ENCODE assay signal across 7 mouse cellular contexts in the genomic region with DNA sequence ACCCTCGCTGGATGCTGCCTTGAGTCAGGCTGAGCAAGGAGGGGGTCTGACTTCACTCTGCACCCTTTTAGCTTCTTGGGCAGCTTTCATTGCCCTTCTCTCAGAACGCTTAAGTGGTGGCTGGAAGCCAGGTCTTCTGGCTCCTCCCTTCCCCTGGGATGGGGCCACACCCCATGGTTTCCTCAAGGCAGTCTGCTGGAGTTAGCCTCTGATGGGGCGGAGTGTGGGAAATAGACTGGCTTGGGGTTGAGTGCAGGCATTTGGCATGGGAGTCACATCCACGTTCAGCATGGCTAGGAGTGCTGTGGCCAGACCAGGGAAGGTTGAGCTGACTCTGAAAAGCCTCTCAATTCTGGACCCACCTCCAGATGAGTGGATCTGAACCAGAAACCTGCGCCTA. TPM values are rescaled to one million over a fixed set of nuclear protein-coding genes. Genes with fewer than 3 reads are reported as not detected.
A peak's percentile ranks its signal among the peaks of the same experiment; 100 is the strongest.
DNase-seq lines count a peak whose midpoint lies in the region; ATAC-seq and TF ChIP-seq lines count a peak whose summit lies in the region.

No protein-coding gene starts in this region.

- DNase-seq in midbrain, embryonic 11.5 days (ENCODE audit: low spot score, missing footprints) = no peak
- DNase-seq in testis, postnatal 10 days (ENCODE audit: low spot score) = no peak

- no peak for ATAC-seq in midbrain, embryonic 12.5 days (ENCODE audit: low FRiP score, low read depth)
- no peak for ATAC-seq in midbrain, embryonic 11.5 days (ENCODE audit: low FRiP score)
- no peak for ATAC-seq in forebrain, embryonic 16.5 days
- ATAC-seq in intestine, embryonic 15.5 days = peak; percentile 60
- no peak for ATAC-seq in CD4-positive, CD25-positive, alpha-beta regulatory T cell, adult 4 months

- no peak overlapping the region for H3K9ac ChIP-seq in midbrain, embryonic 12.5 days (replicated peaks)
- no peak overlapping the region for H3K9ac ChIP-seq in midbrain, embryonic 11.5 days (ENCODE audit: low read length)
- no peak overlapping the region for H3K9ac ChIP-seq in forebrain, embryonic 16.5 days (replicated peaks; ENCODE audit: low read depth, low read length)
- no peak overlapping the region for H3K9ac ChIP-seq in intestine, embryonic 15.5 days

- no peak overlapping the region for H3K4me2 ChIP-seq in midbrain, embryonic 12.5 days (replicated peaks)
- no peak overlapping the region for H3K4me2 ChIP-seq in midbrain, embryonic 11.5 days
- no peak overlapping the region for H3K4me2 ChIP-seq in forebrain, embryonic 16.5 days (ENCODE audit: low read length)
- H3K4me2 ChIP-seq in intestine, embryonic 15.5 days (replicated peaks) = no peak overlapping the region
- peak overlapping the region; percentile 9 for H3K4me2 ChIP-seq in myocyte (ENCODE audit: low read depth)

- H3K27me3 ChIP-seq in midbrain, embryonic 12.5 days = peaks cover 51% of the 10 kb centered on the region
- H3K27me3 ChIP-seq in midbrain, embryonic 11.5 days (ENCODE audit: control insufficient read depth, insufficient read depth, low read length) = no peaks in the 10 kb centered on the region
- no peaks in the 10 kb centered on the region for H3K27me3 ChIP-seq in forebrain, embryonic 16.5 days (replicated peaks; ENCODE audit: control insufficient read depth, insufficient read depth, low read length)
- no peaks in the 10 kb centered on the region for H3K27me3 ChIP-seq in intestine, embryonic 15.5 days (replicated peaks)
- H3K27me3 ChIP-seq in myocyte (ENCODE audit: control insufficient read depth, insufficient read depth, insufficient read length) = peaks cover 75% of the 10 kb centered on the region

- WGBS in midbrain, embryonic 12.5 days = 79% methylated on average over 5 of the region's 5 CpGs
- WGBS in midbrain, embryonic 11.5 days = 73% methylated on average over 5 of the region's 5 CpGs
- whole genome bisulfite sequencing in forebrain, embryonic 16.5 days = 55% methylated on average over 5 of the region's 5 CpGs
- 55% methylated on average over 5 of the region's 5 CpGs for WGBS in intestine, embryonic 15.5 days

- H3K79me2 ChIP-seq in myocyte (ENCODE audit: control insufficient read depth, insufficient read depth) = no peaks in the 10 kb centered on the region

- peaks cover 19% of the 10 kb centered on the region for H3K36me3 ChIP-seq in midbrain, embryonic 12.5 days
- H3K36me3 ChIP-seq in midbrain, embryonic 11.5 days (ENCODE audit: control insufficient read depth, insufficient read depth, low read length) = no peaks in the 10 kb centered on the region
- H3K36me3 ChIP-seq in forebrain, embryonic 16.5 days (ENCODE audit: control insufficient read depth, insufficient read depth) = peaks cover 3% of the 10 kb centered on the region; the same call in 1 of the 2 replicates
- H3K36me3 ChIP-seq in intestine, embryonic 15.5 days = no peaks in the 10 kb centered on the region
- H3K36me3 ChIP-seq in myocyte (ENCODE audit: control insufficient read depth, insufficient read depth) = no peaks in the 10 kb centered on the region

- peak overlapping the region; percentile 15; the same call in 1 of the 2 replicates for H3K27ac ChIP-seq in midbrain, embryonic 12.5 days (replicated peaks)
- no peak overlapping the region for H3K27ac ChIP-seq in midbrain, embryonic 11.5 days (ENCODE audit: low read depth, low read length)
- H3K27ac ChIP-seq in forebrain, embryonic 16.5 days (ENCODE audit: low read length) = peak overlapping the region; percentile 44
- no peak overlapping the region for H3K27ac ChIP-seq in intestine, embryonic 15.5 days

- H3K4me3 ChIP-seq in midbrain, embryonic 12.5 days = no peak overlapping the region
- no peak overlapping the region for H3K4me3 ChIP-seq in midbrain, embryonic 11.5 days (ENCODE audit: low read depth, low read length)
- no peak overlapping the region for H3K4me3 ChIP-seq in forebrain, embryonic 16.5 days (replicated peaks; ENCODE audit: low read length)
- no peak overlapping the region for H3K4me3 ChIP-seq in intestine, embryonic 15.5 days (replicated peaks)
- H3K4me3 ChIP-seq in myocyte = no peak overlapping the region

- no peak overlapping the region for H3ac ChIP-seq in myocyte (ENCODE audit: control insufficient read depth, insufficient read length)

- TF ChIP-seq POLR2A in myocyte (IDR thresholded peaks at IDR 0.05; ENCODE audit: insufficient read length, low read depth) = no peak

- H3K9me3 ChIP-seq in midbrain, embryonic 12.5 days = no peaks in the 10 kb centered on the region
- H3K9me3 ChIP-seq in midbrain, embryonic 11.5 days (ENCODE audit: control insufficient read depth, low read length) = no peaks in the 10 kb centered on the region
- H3K9me3 ChIP-seq in forebrain, embryonic 16.5 days (ENCODE audit: control insufficient read depth, low read length) = no peaks in the 10 kb centered on the region
- H3K9me3 ChIP-seq in intestine, embryonic 15.5 days = no peaks in the 10 kb centered on the region

- H3K4me1 ChIP-seq in midbrain, embryonic 12.5 days = peaks cover 57% of the 10 kb centered on the region
- peaks cover 31% of the 10 kb centered on the region for H3K4me1 ChIP-seq in midbrain, embryonic 11.5 days (ENCODE audit: control insufficient read depth, insufficient read depth, low read length)
- H3K4me1 ChIP-seq in forebrain, embryonic 16.5 days (replicated peaks; ENCODE audit: control insufficient read depth, insufficient read depth, low read length) = peaks cover 35% of the 10 kb centered on the region
- peaks cover 20% of the 10 kb centered on the region for H3K4me1 ChIP-seq in intestine, embryonic 15.5 days (replicated peaks)

TF ChIP-seq in myocyte, 11 proteins besides CTCF, POLR2A, EP300 and RAD21:
- TF ChIP-seq CEBPB (IDR thresholded peaks at IDR 0.05; ENCODE audit: insufficient read depth, poor library complexity, severe bottlenecking) (no peak), SRF (IDR thresholded peaks at IDR 0.05; ENCODE audit: control insufficient read depth, insufficient read length, low read depth) (no peak), TCF3 (IDR thresholded peaks at IDR 0.05; ENCODE audit: insufficient read length, low read depth) (no peak), E2F4 (IDR thresholded peaks at IDR 0.05; ENCODE audit: insufficient read depth) (no peak), REST (IDR thresholded peaks at IDR 0.05; ENCODE audit: insufficient read depth, insufficient read length) (no peak), MYOD1 (IDR thresholded peaks at IDR 0.05; ENCODE audit: control insufficient read depth in 1 of 3, insufficient read length in 2 of 3, low read depth in 2 of 3) (no peak), MAX (IDR thresholded peaks at IDR 0.05; ENCODE audit: low read depth) (no peak)

RNA-seq across cellular contexts. Expression of a gene that starts 23.2 kb away (rescaled TPM):
- polyA plus RNA-seq in midbrain, embryonic 12.5 days (2016; fragmentation: Nextera tagmentation; extraction: Ambion mirVana) = 10.0 and 10.1 TPM in 2 replicates
- polyA plus RNA-seq in midbrain, embryonic 11.5 days (2014; fragmentation: Nextera tagmentation; extraction: Ambion mirVana) = 2.6 and 3.5 TPM in 2 replicates
- 17.3 and 21.2 TPM in 2 replicates for polyA plus RNA-seq in forebrain, embryonic 16.5 days (2015; fragmentation: Nextera tagmentation; extraction: Ambion mirVana)
- polyA plus RNA-seq in intestine, embryonic 15.5 days (2015; fragmentation: Nextera tagmentation; extraction: Ambion mirVana) = 2.9 and 3.0 TPM in 2 replicates
- polyA plus RNA-seq in myocyte (2012; fragmentation: generic; extraction: Trizol) = 0.02 TPM
- polyA plus RNA-seq in CD4-positive, CD25-positive, alpha-beta regulatory T cell, adult 4 months (2017; shearing (Covaris generic)) = not detected

Comparison
In these comparisons a context has a peak if more than half of its experiments do, and no peak if none do; other contexts are left out.
1. H3K27ac ChIP-seq: peak in midbrain, embryonic 12.5 days (single experiment) and forebrain, embryonic 16.5 days (single experiment); none in midbrain, embryonic 11.5 days (single experiment) and intestine, embryonic 15.5 days (single experiment).